Mouse (Mus musculus): Measurements from ENCODE around the gene Cdk2ap1. TPM values are rescaled to one million over a fixed set of nuclear protein-coding genes. Genes with fewer than 3 reads are reported as not detected.

Cdk2ap1 gene
- 401 and 500 TPM in 2 replicates for polyA plus RNA-seq (2012; rRNA removed)

GRCm38 (mm10) chr5:124362982-124363381 lies at the start of gene Cdk2ap1:
Cdk2ap1 (minus strand) TSS chr5:124363082.

GRCm38 (mm10) chr5:124327510-124328364 lies 35.1 kb downstream of the Cdk2ap1 start, which contains the start of the genes Mphosph9 and 2810006K23Rik:
Mphosph9 (minus strand) TSS chr5:124327972.
2810006K23Rik (plus strand) TSS chr5:124328089.

Other genes with a start within 250 kb of the Cdk2ap1 start
- gene Arl6ip4, start 247.0 kb downstream of the Cdk2ap1 start, polyA plus RNA-seq (2012; rRNA removed), result 88.9 and 93.8 TPM in 2 replicates
- gene Pitpnm2, start 113.3 kb downstream of the Cdk2ap1 start, polyA plus RNA-seq (2012; rRNA removed), result 41.9 and 43.8 TPM in 2 replicates
- gene Mphosph9, start 35.1 kb downstream of the Cdk2ap1 start, polyA plus RNA-seq (2012; rRNA removed), result 18.2 and 21.7 TPM in 2 replicates
- 10.9 and 13.0 TPM in 2 replicates for gene 2810006K23Rik, start 35.0 kb downstream of the Cdk2ap1 start, polyA plus RNA-seq (2012; rRNA removed)
- 50.2 and 52.6 TPM in 2 replicates for gene Sbno1, start 62.9 kb upstream of the Cdk2ap1 start, polyA plus RNA-seq (2012; rRNA removed)
- gene Kmt5a, start 76.8 kb upstream of the Cdk2ap1 start, polyA plus RNA-seq (2012; rRNA removed), result 74.9 and 82.5 TPM in 2 replicates
- 24.1 and 26.1 TPM in 2 replicates for gene Rilpl2, start 115.3 kb upstream of the Cdk2ap1 start, polyA plus RNA-seq (2012; rRNA removed)
- gene Snrnp35, start 120.1 kb upstream of the Cdk2ap1 start, polyA plus RNA-seq (2012; rRNA removed), result 19.9 TPM in 2 replicates
- gene Rilpl1, start 168.3 kb upstream of the Cdk2ap1 start, polyA plus RNA-seq (2012; rRNA removed), result 12.8 and 14.0 TPM in 2 replicates
- 140 and 154 TPM in 2 replicates for gene Tmed2, start 177.6 kb upstream of the Cdk2ap1 start, polyA plus RNA-seq (2012; rRNA removed)
- gene Ddx55, start 189.8 kb upstream of the Cdk2ap1 start, polyA plus RNA-seq (2012; rRNA removed), result 31.1 and 31.2 TPM in 2 replicates
- 41.4 and 42.7 TPM in 2 replicates for gene Eif2b1, start 216.0 kb upstream of the Cdk2ap1 start, polyA plus RNA-seq (2012; rRNA removed)
- 70.0 and 76.0 TPM in 2 replicates for gene Gtf2h3, start 216.1 kb upstream of the Cdk2ap1 start, polyA plus RNA-seq (2012; rRNA removed)

Data from central nervous system, embryonic 14 days (tissue).